Mouse (Mus musculus): ENCODE data around the gene Adgrf1. TPM values are rescaled to one million over a fixed set of nuclear protein-coding genes. Genes with fewer than 3 reads are reported as not detected.
A peak's percentile ranks its signal among the peaks of the same experiment; 100 is the strongest.

Gene Adgrf1
- total RNA-seq (2021): not detected
- long read RNA-seq, experiment 1: 0 reads
- long read RNA-seq, experiment 2: 0 reads

- DNase-seq (ENCODE audit: low spot score): no peak
Measured at GRCm38 (mm10) chr17:43270161-43270560, at the start of gene Adgrf1. Gene Adgrf1 (plus strand): TSS chr17:43270329.

GRCm38 (mm10) chr17:43226101-43226500 is 44.0 kb upstream of the Adgrf1 start:
- DNase-seq (ENCODE audit: low spot score): no peak

GRCm38 (mm10) chr17:43229621-43230513 is 40.3 kb upstream of the Adgrf1 start:
- peak; percentile 74 for DNase-seq (ENCODE audit: low spot score)

GRCm38 (mm10) chr17:43230821-43231220 is 39.3 kb upstream of the Adgrf1 start:
- DNase-seq (ENCODE audit: low spot score): no peak

- no peak for DNase-seq (ENCODE audit: low spot score)
Measured at GRCm38 (mm10) chr17:43232769-43233168, 37.4 kb upstream of the Adgrf1 start.

GRCm38 (mm10) chr17:43236656-43237250 is 33.4 kb upstream of the Adgrf1 start:
- no peak for DNase-seq (ENCODE audit: low spot score)

GRCm38 (mm10) chr17:43239035-43239434 is 31.1 kb upstream of the Adgrf1 start:
- DNase-seq (ENCODE audit: low spot score): no peak

- DNase-seq (ENCODE audit: low spot score): peak; percentile 80
Measured at GRCm38 (mm10) chr17:43241134-43241533, 29.0 kb upstream of the Adgrf1 start.

- no peak for DNase-seq (ENCODE audit: low spot score)
Measured at GRCm38 (mm10) chr17:43242609-43243008, 27.5 kb upstream of the Adgrf1 start.

GRCm38 (mm10) chr17:43245364-43245763 is 24.8 kb upstream of the Adgrf1 start:
- no peak for DNase-seq (ENCODE audit: low spot score)

GRCm38 (mm10) chr17:43247245-43247644 is 22.9 kb upstream of the Adgrf1 start:
- no peak for DNase-seq (ENCODE audit: low spot score)

GRCm38 (mm10) chr17:43249645-43250044 is 20.5 kb upstream of the Adgrf1 start:
- DNase-seq (ENCODE audit: low spot score): no peak

- DNase-seq (ENCODE audit: low spot score): no peak
Measured at GRCm38 (mm10) chr17:43251249-43252125, 18.6 kb upstream of the Adgrf1 start.

GRCm38 (mm10) chr17:43252846-43253245 is 17.3 kb upstream of the Adgrf1 start:
- DNase-seq (ENCODE audit: low spot score): no peak

GRCm38 (mm10) chr17:43254261-43254660 is 15.9 kb upstream of the Adgrf1 start:
- DNase-seq (ENCODE audit: low spot score): peak; percentile 64

- no peak for DNase-seq (ENCODE audit: low spot score)
Measured at GRCm38 (mm10) chr17:43256536-43257135, 13.5 kb upstream of the Adgrf1 start.

- peak; percentile 43 for DNase-seq (ENCODE audit: low spot score)
Measured at GRCm38 (mm10) chr17:43257699-43258098, 12.4 kb upstream of the Adgrf1 start.

GRCm38 (mm10) chr17:43261937-43262336 is 8.2 kb upstream of the Adgrf1 start:
- DNase-seq (ENCODE audit: low spot score): no peak

- DNase-seq (ENCODE audit: low spot score): no peak
Measured at GRCm38 (mm10) chr17:43264739-43265138, 5.4 kb upstream of the Adgrf1 start.

GRCm38 (mm10) chr17:43265178-43265837 is 4.8 kb upstream of the Adgrf1 start:
- DNase-seq (ENCODE audit: low spot score): peak; percentile 79

- DNase-seq (ENCODE audit: low spot score): no peak
Measured at GRCm38 (mm10) chr17:43265944-43266343, 4.2 kb upstream of the Adgrf1 start.

All from gastrocnemius, adult 18-20 months (tissue).